Mouse (Mus musculus): ENCODE data around the gene C3. TPM values are rescaled to one million over a fixed set of nuclear protein-coding genes. Genes with fewer than 3 reads are reported as not detected.

C3 gene
- polyA plus RNA-seq, 1 experiment from 2014 or later: 0.08 TPM

- Histone ChIP-seq H3K27ac (no peak overlapping the region), H3K4me2 (no peak overlapping the region), H3K9ac (replicated peaks) (no peak overlapping the region), H3K4me1 (replicated peaks) (0 out of 2 replicates have a peak, but pooled peaks cover 5% of the 10 kb centered on the region), H3K36me3 (peaks cover 62% of the 10 kb centered on the region), H3K4me3 (replicated peaks) (no peak overlapping the region), H3K27me3 (no peaks in the 10 kb centered on the region), H3K9me3 (no peaks in the 10 kb centered on the region)
- no peak for ATAC-seq (ENCODE audit: insufficient number of reproducible peaks, insufficient read depth, low FRiP score, low TSS enrichment, low read depth)
- 89% methylated on average over 17 of the region's 17 CpGs for WGBS
Observed at GRCm38 (mm10) chr17:57262901-57263550, 35.1 kb upstream of the C3 start.

DNA sequence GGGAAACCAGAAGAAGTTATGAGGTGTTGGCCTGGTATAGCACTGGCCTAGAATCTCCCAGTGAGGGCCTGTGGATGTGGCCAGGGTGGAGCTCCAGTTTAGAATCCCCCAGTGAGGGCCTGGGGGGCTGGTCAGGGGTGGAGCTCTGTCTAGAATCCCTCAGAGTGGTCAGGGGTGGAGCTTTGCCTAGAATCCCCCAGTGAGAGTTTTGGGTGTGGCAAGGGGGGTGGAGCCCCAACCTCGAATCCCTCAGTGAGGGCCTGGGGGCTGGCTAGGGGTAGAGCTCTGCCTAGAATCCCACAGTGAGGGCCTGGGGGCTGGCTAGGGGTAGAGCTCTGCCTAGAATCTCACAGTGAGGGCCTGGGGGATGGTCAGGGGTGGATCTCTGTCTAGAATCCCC is 33.9 kb upstream of the C3 start:
- peaks cover 74% of the 10 kb centered on the region for H3K36me3 ChIP-seq

DNA sequence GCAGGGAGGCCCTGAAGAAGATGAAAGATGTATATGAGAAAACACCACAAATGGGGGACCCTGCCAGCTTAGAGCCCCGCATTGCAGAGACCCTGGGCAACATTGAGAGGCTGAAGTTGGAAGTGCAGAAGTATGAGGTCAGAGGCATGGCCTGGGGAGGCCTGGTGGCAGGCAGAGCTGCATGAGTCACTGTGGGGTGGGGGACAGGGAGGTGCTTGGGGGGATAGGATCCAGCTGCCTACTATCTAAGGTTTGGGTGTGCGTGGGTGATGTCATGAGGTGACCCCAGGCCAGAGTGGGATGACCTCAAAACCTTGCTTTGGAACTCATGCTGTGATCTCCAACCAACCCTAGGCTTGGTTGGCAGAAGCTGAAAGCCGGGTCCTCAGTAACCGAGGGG is 33.4 kb upstream of the C3 start:
- WGBS: 91% methylated on average over 4 of the region's 4 CpGs

More for the DNA sequence above, 33.9 kb upstream of the C3 start:
- Histone ChIP-seq H3K27me3 (no peaks in the 10 kb centered on the region), H3K9me3 (no peaks in the 10 kb centered on the region), H3K9ac (replicated peaks) (no peak overlapping the region), H3K27ac (no peak overlapping the region), H3K4me2 (no peak overlapping the region), H3K4me1 (replicated peaks) (0 out of 2 replicates have a peak, but pooled peaks cover 5% of the 10 kb centered on the region), H3K4me3 (replicated peaks) (no peak overlapping the region)
- WGBS: 57% methylated on average over 1 of the region's 1 CpGs
- no peak for ATAC-seq (ENCODE audit: insufficient number of reproducible peaks, insufficient read depth, low FRiP score, low TSS enrichment, low read depth)

DNA sequence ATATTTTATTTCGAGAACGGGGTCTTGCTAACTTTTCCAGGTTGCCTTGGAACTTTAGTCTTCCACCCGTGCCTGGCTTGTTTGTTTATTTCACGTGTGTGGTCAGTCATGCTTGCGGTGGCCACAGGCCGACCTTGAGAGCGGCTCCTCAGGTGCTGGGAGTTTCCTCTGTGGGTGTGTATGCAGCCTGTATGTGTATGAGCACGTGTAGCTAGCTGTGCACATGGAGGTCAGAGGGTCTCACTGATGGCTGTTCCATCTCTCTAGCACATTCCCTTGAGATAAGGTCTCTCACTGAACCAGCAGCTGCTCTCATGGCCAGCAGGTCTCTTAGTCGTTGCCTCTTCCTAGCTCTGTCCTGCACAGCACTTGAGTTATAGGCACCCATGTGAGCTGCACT is 32.4 kb upstream of the C3 start:
- Histone ChIP-seq H3K4me1 (replicated peaks) (0 out of 2 replicates have a peak, but pooled peaks cover 3% of the 10 kb centered on the region), H3K4me3 (replicated peaks) (no peak overlapping the region), H3K27me3 (no peaks in the 10 kb centered on the region), H3K36me3 (peaks cover 88% of the 10 kb centered on the region), H3K9me3 (no peaks in the 10 kb centered on the region), H3K27ac (no peak overlapping the region), H3K9ac (replicated peaks) (no peak overlapping the region), H3K4me2 (no peak overlapping the region)
- no peak for ATAC-seq (ENCODE audit: insufficient number of reproducible peaks, insufficient read depth, low FRiP score, low TSS enrichment, low read depth)
- 93% methylated on average over 9 of the region's 9 CpGs for WGBS

More for the DNA sequence above, 33.4 kb upstream of the C3 start:
- Histone ChIP-seq H3K36me3 (peaks cover 79% of the 10 kb centered on the region), H3K27me3 (no peaks in the 10 kb centered on the region), H3K9ac (replicated peaks) (no peak overlapping the region), H3K27ac (no peak overlapping the region), H3K4me3 (replicated peaks) (no peak overlapping the region), H3K4me1 (replicated peaks) (0 out of 2 replicates have a peak, but pooled peaks cover 5% of the 10 kb centered on the region), H3K4me2 (no peak overlapping the region), H3K9me3 (no peaks in the 10 kb centered on the region)
- ATAC-seq (ENCODE audit: insufficient number of reproducible peaks, insufficient read depth, low FRiP score, low TSS enrichment, low read depth): no peak

DNA sequence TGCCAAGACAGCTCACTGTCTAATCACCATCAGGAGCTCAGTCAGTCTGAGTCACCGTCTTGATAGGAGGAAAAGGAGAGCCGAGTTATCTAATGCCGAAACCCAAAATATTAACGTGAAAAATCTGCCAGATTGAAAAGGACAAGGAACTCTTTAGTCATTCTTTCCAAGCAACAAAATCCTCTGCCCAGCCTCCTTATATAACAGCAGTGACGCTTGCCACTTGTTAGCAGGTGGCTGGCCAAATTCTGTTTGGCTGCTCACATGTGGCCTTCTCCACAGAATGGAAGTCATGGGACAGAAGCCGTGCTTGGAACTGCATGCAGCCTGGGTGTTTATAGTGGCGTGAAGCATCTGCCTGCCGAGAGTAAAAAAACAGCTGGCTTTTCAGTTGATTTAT is 31.8 kb upstream of the C3 start:
- WGBS: 89% methylated on average over 8 of the region's 8 CpGs
- peaks cover 94% of the 10 kb centered on the region for H3K36me3 ChIP-seq
- ATAC-seq (ENCODE audit: insufficient number of reproducible peaks, insufficient read depth, low FRiP score, low TSS enrichment, low read depth): no peak
- no peak overlapping the region for H3K9ac ChIP-seq (replicated peaks)
- H3K27me3 ChIP-seq: no peaks in the 10 kb centered on the region
- no peak overlapping the region for H3K27ac ChIP-seq
- H3K4me2 ChIP-seq: no peak overlapping the region
- no peaks in the 10 kb centered on the region for H3K9me3 ChIP-seq
- no peak overlapping the region for H3K4me3 ChIP-seq (replicated peaks)
- H3K4me1 ChIP-seq (replicated peaks): no peaks in the 10 kb centered on the region

- Histone ChIP-seq H3K9me3 (no peaks in the 10 kb centered on the region), H3K9ac (replicated peaks) (no peak overlapping the region), H3K4me2 (no peak overlapping the region), H3K4me1 (replicated peaks) (no peaks in the 10 kb centered on the region), H3K27ac (no peak overlapping the region), H3K4me3 (replicated peaks) (no peak overlapping the region), H3K27me3 (no peaks in the 10 kb centered on the region), H3K36me3 (peaks cover 99% of the 10 kb centered on the region)
- ATAC-seq (ENCODE audit: insufficient number of reproducible peaks, insufficient read depth, low FRiP score, low TSS enrichment, low read depth): no peak
- 95% methylated on average over 3 of the region's 3 CpGs for WGBS
Observed at GRCm38 (mm10) chr17:57258191-57258590, 30.3 kb upstream of the C3 start.

DNA sequence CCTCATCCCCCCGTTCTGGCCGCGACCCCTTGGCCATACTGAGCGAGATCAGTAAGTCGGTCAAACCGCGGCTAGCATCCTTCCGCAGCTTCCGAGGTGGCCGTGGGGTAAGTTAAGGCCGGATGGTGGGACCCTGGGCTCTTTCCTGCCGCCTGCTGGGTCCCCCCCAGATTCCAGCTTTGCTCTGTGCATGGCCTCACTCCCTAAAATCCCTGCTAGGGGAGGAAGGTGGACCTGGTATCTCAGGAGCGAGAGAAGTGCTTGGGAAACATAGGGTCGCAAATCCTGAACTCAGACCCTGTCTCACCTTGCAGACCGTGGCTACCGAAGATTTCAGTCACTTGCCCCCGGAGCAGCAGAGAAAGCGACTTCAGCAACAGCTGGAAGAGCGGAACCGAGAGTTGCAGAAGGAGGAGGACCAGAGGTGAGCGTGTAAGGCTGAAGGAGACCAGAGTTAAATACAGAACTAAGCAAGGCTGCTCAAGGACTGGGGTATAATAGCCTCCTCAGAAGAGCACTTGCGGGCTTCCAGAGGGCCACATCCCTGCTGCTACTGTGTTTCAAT is 29.1 kb upstream of the C3 start:
- no peak overlapping the region for H3K4me2 ChIP-seq
- no peak overlapping the region for H3K9ac ChIP-seq (replicated peaks)
- H3K4me1 ChIP-seq (replicated peaks): no peaks in the 10 kb centered on the region
- ATAC-seq (ENCODE audit: insufficient number of reproducible peaks, insufficient read depth, low FRiP score, low TSS enrichment, low read depth): no peak
- peaks cover 89% of the 10 kb centered on the region for H3K36me3 ChIP-seq
- no peaks in the 10 kb centered on the region for H3K27me3 ChIP-seq
- no peak overlapping the region for H3K27ac ChIP-seq
- WGBS: 94% methylated on average over 22 of the region's 22 CpGs
- H3K9me3 ChIP-seq: no peaks in the 10 kb centered on the region
- no peak overlapping the region for H3K4me3 ChIP-seq (replicated peaks)

GRCm38 (mm10) chr17:57255354-57255753 is 27.4 kb upstream of the C3 start:
- Histone ChIP-seq H3K27ac (no peak overlapping the region), H3K4me3 (replicated peaks) (no peak overlapping the region), H3K4me1 (replicated peaks) (peaks cover 9% of the 10 kb centered on the region; the same call in 1 of the 2 replicates), H3K9me3 (no peaks in the 10 kb centered on the region), H3K9ac (replicated peaks) (no peak overlapping the region), H3K4me2 (no peak overlapping the region), H3K36me3 (peaks cover 72% of the 10 kb centered on the region), H3K27me3 (no peaks in the 10 kb centered on the region)
- 96% methylated on average over 14 of the region's 14 CpGs for WGBS
- no peak for ATAC-seq (ENCODE audit: insufficient number of reproducible peaks, insufficient read depth, low FRiP score, low TSS enrichment, low read depth)

- Histone ChIP-seq H3K36me3 (peaks cover 53% of the 10 kb centered on the region), H3K9ac (replicated peaks) (no peak overlapping the region)
- 83% methylated on average over 6 of the region's 6 CpGs for WGBS
Observed at GRCm38 (mm10) chr17:57253306-57253705, 25.4 kb upstream of the C3 start.

GRCm38 (mm10) chr17:57251431-57251830 is 23.5 kb upstream of the C3 start:
- 95% methylated on average over 3 of the region's 3 CpGs for WGBS
- no peaks in the 10 kb centered on the region for H3K9me3 ChIP-seq
- peaks cover 20% of the 10 kb centered on the region for H3K4me1 ChIP-seq (replicated peaks)
- no peak overlapping the region for H3K4me3 ChIP-seq (replicated peaks)
- H3K4me2 ChIP-seq: peak overlapping the region; percentile 96; the same call in 1 of the 2 replicates
- no peak overlapping the region for H3K27ac ChIP-seq
- peaks cover 34% of the 10 kb centered on the region for H3K36me3 ChIP-seq
- ATAC-seq (ENCODE audit: insufficient number of reproducible peaks, insufficient read depth, low FRiP score, low TSS enrichment, low read depth): no peak
- no peaks in the 10 kb centered on the region for H3K27me3 ChIP-seq
- no peak overlapping the region for H3K9ac ChIP-seq (replicated peaks)

More at GRCm38 (mm10) chr17:57253306-57253705, 25.4 kb upstream of the C3 start:
- Histone ChIP-seq H3K9me3 (no peaks in the 10 kb centered on the region), H3K27me3 (no peaks in the 10 kb centered on the region), H3K4me1 (replicated peaks) (peaks cover 15% of the 10 kb centered on the region), H3K4me3 (replicated peaks) (no peak overlapping the region), H3K4me2 (no peak overlapping the region), H3K27ac (no peak overlapping the region)
- ATAC-seq (ENCODE audit: insufficient number of reproducible peaks, insufficient read depth, low FRiP score, low TSS enrichment, low read depth): no peak

DNA sequence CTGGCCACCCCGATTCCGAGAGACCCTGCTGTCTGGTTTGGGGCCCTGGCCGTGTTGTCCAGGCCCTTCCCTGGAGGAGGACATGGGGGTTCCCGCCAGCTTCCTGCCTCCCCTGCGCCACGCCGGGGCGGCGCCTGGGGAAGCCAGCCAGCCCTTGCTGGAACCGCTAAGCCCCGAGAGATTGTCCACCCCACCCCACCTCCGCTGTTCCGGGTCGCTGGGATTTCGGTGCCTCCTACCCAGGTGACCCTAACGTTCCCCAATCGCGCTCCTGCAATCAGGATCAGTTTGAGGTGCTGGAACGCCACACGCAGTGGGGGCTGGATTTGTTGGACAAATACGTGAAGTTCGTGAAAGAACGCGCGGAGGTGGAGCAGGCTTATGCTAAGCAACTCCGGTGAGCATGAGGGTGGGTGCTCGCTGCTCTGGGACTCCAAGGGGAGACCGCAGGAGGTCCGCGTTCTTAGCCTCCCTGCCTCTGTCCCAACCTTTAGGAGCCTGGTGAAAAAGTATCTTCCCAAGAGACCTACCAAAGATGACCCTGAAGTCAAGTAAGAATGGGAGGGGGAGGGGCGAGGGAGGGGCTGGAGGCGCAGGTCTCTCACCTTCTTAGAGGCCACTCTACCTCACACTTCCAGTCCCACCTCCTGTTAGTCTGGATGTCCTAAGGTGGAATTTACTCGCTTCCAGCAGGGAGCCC is 22.7 kb upstream of the C3 start:
- no peaks in the 10 kb centered on the region for H3K9me3 ChIP-seq
- peak overlapping the region; percentile 65 for H3K4me3 ChIP-seq (replicated peaks)
- peak overlapping the region; percentile 73 for H3K9ac ChIP-seq (replicated peaks)
- H3K27ac ChIP-seq: peak overlapping the region; percentile 56; the same call in 1 of the 2 replicates
- H3K4me1 ChIP-seq (replicated peaks): peaks cover 26% of the 10 kb centered on the region
- H3K4me2 ChIP-seq: peak overlapping the region; percentile 96
- under 1% methylated on average over 33 of the region's 33 CpGs for WGBS
- ATAC-seq (ENCODE audit: insufficient number of reproducible peaks, insufficient read depth, low FRiP score, low TSS enrichment, low read depth): no peak
- no peaks in the 10 kb centered on the region for H3K27me3 ChIP-seq
- H3K36me3 ChIP-seq: peaks cover 26% of the 10 kb centered on the region
